Mouse (Mus musculus) lung, adult 2 months (tissue): ENCODE data around the gene Cenpx. TPM values are rescaled to one million over a fixed set of nuclear protein-coding genes. Genes with fewer than 3 reads are reported as not detected.
"Not testable (repeated sequence)": the region's sequence is repeated elsewhere in the genome, so short reads cannot be mapped to it uniquely, and the experiment has no call there.

ENCODE experiments used
- DNase-seq: peaks from one replicate; pipeline ENCODE4 v3.0.0; 2022
- H3K4me1 ChIP-seq: fragments of 200-500 bp; 2 replicates; pipeline ENCODE4 v1.6.1; 2011; ENCODE audit warnings: low read length; ENCODE audit not compliant: control insufficient read depth, insufficient read depth
- H3K4me3 ChIP-seq: fragments of 200-500 bp; replicated peaks from 2 replicates; pipeline ENCODE3; 2011; ENCODE audit warnings: low read depth, mild to moderate bottlenecking, control low read depth, low read length; ENCODE audit errors: extremely low read depth
- CTCF ChIP-seq: fragments of 200-500 bp; IDR thresholded peaks from 2 replicates; pipeline ENCODE4 v1.5.1; 2011; ENCODE audit warnings: mild to moderate bottlenecking, low read length, control low read depth; ENCODE audit not compliant: insufficient read depth
- POLR2A ChIP-seq: fragments of 200-500 bp; IDR thresholded peaks from 2 replicates; pipeline ENCODE4 v1.6.1; 2011; ENCODE audit warnings: low read depth, mild to moderate bottlenecking, control low read depth, low read length, borderline replicate concordance; ENCODE audit errors: extremely low read depth
- WGBS: fragments of 180-500 bp; shearing (Covaris S2); methylation state at CpG from one replicate; pipeline ENCODE4 v1.1.7; 2018; 5-methylcytosine and 5-hydroxymethylcytosine counted together
- polyA plus RNA-seq: library from polyadenylated mRNA; depleted of rRNA; stranded (reverse); fragments of >200 nt; gene quantifications from 2 replicates; pipeline ENCODE4 v1.2.3, GENCODE M21; 2012

Cenpx gene
- polyA plus RNA-seq, 1 experiment = 68.0 TPM

- no peak for DNase-seq
- Histone ChIP-seq H3K4me3 (no peak overlapping the region), H3K4me1 (no peaks in the 10 kb centered on the region; the same call in 1 of the 2 replicates)
- 52% methylated on average over 6 of the region's 6 CpGs for WGBS
- TF ChIP-seq CTCF (no peak), POLR2A (no peak)
Measured at GRCm38 (mm10) chr11:120736424-120736823, 22.9 kb upstream of the Cenpx start.

- WGBS = 18% methylated on average over 6 of the region's 6 CpGs
- no peak overlapping the region for H3K4me3 ChIP-seq
- no peak for TF ChIP-seq CTCF
- no peak for TF ChIP-seq POLR2A
- no peaks in the 10 kb centered on the region; the same call in 1 of the 2 replicates for H3K4me1 ChIP-seq
- DNase-seq = peak; percentile 71
Measured at GRCm38 (mm10) chr11:120733521-120733920, 20.0 kb upstream of the Cenpx start.

DNA sequence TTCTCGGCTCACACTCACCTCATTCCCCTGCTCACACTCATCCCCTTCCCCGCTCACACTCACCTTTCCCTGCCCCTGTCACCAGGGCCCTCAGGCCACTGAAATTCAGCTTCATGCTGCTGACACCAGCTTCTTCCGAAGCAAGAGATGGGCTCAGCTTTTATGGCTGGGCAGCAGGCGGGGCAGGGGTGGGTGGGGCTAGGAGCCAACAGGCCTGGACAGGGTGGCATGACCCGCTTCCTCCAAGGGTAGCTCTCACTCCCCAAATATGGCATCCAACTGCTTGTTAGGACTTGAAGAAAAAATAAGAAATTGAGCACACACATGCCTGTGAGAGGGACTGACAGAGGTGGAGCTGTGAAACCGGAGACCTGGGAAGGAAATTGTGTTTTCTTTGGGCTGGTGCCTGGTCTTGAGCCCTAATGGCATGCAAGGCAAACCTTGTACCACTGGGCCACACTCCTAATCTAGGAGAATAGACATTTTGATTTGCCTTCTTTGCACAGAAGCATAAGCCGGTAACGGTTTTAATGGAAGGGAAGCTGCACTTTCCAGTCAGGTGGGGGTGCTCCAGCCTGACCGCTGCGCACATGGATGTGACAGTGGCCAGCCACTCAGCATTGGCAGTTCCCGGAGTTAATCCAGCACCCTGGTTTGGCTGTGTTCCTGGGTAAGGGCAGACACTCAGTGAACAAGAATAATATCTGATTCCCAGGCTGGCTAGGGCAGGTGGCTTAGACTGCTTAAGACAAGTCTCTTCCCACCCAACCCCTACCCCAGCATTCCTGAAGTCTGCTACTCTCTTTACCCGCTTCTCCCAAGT is 18.5 kb upstream of the Cenpx start, which contains the start of gene Cbr2:
Cbr2 (minus strand) TSS at position 257 of the 823 bp plus-strand sequence.
- peak; percentile 69 for DNase-seq
- peak; percentile 68 for TF ChIP-seq POLR2A
- TF ChIP-seq CTCF = no peak

DNA sequence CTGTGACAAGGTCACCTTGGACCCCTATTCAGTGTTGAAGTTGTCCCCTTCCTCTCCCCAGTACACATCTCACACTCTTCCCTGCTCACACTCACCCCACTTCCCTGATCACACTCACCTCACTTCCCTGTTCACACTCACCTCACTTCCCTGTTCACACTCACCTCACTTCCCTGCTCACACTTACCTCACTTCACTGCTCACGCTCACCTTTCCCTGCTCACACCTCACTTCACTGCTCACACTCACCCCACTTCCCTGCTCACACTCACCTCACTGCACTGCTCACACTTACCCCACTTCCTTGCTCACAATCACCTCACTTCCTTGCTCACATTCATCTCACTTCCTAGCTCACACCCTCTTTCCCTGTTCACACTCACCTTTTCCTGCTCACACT is 17.9 kb upstream of the Cenpx start:
- Histone ChIP-seq H3K4me3 (peak overlapping the region; percentile 93), H3K4me1 (peaks cover under 1% of the 10 kb centered on the region; the same call in 1 of the 2 replicates)
- 77% methylated on average over 1 of the region's 1 CpGs for WGBS
- DNase-seq = no peak
- 0 out of 2 replicates have a peak, but pooled peaks have one; percentile 14 for TF ChIP-seq CTCF
- peak; percentile 89; the same call in 1 of the 2 replicates for TF ChIP-seq POLR2A

More for the DNA sequence above, 18.5 kb upstream of the Cenpx start, which contains the start of gene Cbr2:
- WGBS = 65% methylated on average over 12 of the region's 12 CpGs
- peak within 1 kb of the TSS; percentile 93 for H3K4me3 ChIP-seq
- H3K4me1 ChIP-seq = no peaks in the 10 kb centered on the region; the same call in 1 of the 2 replicates

DNA sequence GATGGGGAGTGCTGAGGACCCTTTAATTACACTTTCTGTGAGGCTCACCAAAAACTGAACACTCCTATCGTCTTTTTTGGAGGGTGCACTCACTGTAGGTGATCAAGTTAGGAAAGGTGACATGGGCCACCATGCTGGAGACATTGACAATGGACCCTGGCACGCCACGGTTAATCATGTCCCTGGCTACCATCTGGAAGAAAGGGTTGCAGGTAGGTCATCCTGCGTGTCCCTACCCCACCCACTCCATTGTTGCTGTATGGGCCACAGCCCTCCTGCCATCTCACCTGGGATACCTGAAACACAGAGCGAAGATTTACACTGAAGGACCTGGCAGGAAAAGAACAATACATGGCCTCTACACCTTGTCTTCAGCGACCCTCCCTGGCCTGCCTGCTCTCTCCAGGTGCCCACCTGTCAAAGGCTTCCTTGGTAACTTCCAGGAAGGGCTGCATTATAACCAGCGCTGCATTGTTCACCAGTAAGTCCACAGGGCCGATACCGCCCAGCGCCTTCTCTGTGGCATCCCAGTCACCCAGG is 16.9 kb upstream of the Cenpx start:
- no peak for DNase-seq
- 79% methylated on average over 10 of the region's 10 CpGs for WGBS
- Histone ChIP-seq H3K4me3 (peak overlapping the region; percentile 93), H3K4me1 (peaks cover 3% of the 10 kb centered on the region; the same call in 1 of the 2 replicates)
- no peak for TF ChIP-seq CTCF
- TF ChIP-seq POLR2A = peak; percentile 70

DNA sequence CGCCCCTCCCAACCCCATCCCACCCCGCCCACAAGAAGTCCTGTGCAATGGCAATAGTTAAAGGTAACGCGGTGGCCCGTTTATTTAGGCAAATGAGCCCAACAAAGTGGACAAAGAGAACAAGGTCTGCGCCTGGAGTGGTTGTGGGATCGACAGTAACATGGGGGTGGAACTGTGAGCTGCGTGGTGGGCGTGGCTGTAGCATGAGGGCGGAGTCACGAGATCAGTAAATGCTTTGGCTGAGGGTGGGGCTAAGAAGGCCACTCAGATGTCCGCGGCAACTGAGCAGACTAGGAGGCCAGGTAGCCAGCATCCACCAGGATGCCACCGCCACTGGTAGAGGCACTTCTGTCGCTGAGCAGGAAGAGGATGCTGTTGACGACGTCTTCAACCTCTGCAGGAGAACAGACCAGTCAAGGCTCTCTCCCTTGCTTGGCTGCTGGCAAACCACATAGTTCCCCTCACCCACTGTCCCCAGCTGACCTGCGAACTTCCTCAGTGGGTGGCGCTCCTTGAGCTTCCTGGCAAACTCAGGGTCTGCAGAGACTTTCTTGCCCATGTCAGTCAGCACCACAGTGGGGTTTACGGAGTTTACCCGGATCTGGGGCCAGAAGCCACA is 16.0 kb upstream of the Cenpx start:
- peak; percentile 78 for DNase-seq
- not testable (repeated sequence) for H3K4me1 ChIP-seq
- peak; percentile 85; the same call in 1 of the 2 replicates for TF ChIP-seq POLR2A
- peak overlapping the region; percentile 22 for H3K4me3 ChIP-seq
- 4% methylated on average over 17 of the region's 21 CpGs for WGBS

GRCm38 (mm10) chr11:120728530-120729240 is 15.1 kb upstream of the Cenpx start:
- DNase-seq = no peak
- TF ChIP-seq CTCF = no peak
- peak; percentile 94 for TF ChIP-seq POLR2A
- WGBS = 77% methylated on average over 11 of the region's 11 CpGs
- Histone ChIP-seq H3K4me3 (peak overlapping the region; percentile 22), H3K4me1 (peaks cover 3% of the 10 kb centered on the region; the same call in 1 of the 2 replicates)

DNA sequence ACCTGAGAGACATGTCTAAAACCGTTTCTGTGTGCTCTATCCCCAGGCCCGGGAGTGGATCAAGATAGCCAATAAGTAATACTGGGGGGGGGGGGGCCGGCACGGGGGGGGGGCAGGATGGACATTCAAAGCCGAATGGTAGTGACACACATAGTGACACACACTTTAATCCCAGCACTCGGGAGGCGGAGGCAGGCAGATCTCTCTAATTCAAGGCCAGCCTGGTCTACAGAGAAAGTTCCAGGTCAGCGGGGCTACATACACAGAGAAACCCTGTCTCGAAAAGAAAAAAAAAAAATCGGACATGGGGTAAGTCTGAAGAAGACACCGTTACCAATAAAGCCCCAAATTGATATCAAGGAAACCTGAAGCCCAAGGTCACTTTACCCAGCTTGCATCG is 14.0 kb upstream of the Cenpx start:
- DNase-seq = no peak
- 49% methylated on average over 12 of the region's 12 CpGs for WGBS
- TF ChIP-seq CTCF (no peak), POLR2A (peak; percentile 53; the same call in 1 of the 2 replicates)
- Histone ChIP-seq H3K4me1 (0 out of 2 replicates have a peak, but pooled peaks cover 3% of the 10 kb centered on the region), H3K4me3 (no peak overlapping the region)

DNA sequence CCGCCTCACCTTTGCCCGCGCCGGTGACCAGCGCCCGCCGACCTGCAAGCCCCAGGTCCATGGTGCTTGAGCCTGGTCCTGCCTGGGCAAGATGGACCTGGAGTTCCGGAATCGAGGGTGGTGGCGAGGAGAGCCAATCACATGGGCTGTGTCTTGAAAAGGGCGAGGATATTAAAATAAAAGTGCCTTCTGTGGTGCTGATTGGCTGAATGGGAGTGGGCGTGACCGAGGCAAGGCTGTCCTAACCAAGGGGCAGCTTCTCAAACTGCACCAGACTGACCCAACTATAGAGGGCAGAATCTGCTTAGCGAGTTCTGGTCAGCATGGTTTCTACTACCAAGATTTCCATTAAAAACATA is 13.6 kb upstream of the Cenpx start, which contains the start of gene Dcxr:
Dcxr (minus strand) TSS at position 113 of the 359 bp plus-strand sequence.
- TF ChIP-seq POLR2A = peak; percentile 87; the same call in 1 of the 2 replicates
- peak; percentile 53 for TF ChIP-seq CTCF
- WGBS = 0% methylated on average over 14 of the region's 14 CpGs
- DNase-seq = peak; percentile 88
- Histone ChIP-seq H3K4me1 (peaks cover 4% of the 10 kb centered on the region; the same call in 1 of the 2 replicates), H3K4me3 (peak within 1 kb of the TSS; percentile 89)
